9 mouse cellular contexts compared by ENCODE assay signal in genomic region chr11:19761694-19761976, GRCm38 (mm10).
DNase-seq lines count a peak whose midpoint lies in the region; ATAC-seq lines count a peak whose summit lies in the region.
"Had no signal": no experiment of that assay in that cellular context is flagged by ENCODE, and none has a peak within 500 bp of the region (broad histone marks: within the 10 kb centered on the region; RNA-seq: fewer than 3 reads in every experiment).

No protein-coding gene starts in this region.

- no peaks in the 10 kb centered on the region for H3K4me1 ChIP-seq in heart, embryonic 15.5 days (replicated peaks)
- peaks cover 30% of the 10 kb centered on the region for H3K4me1 ChIP-seq in hindbrain, embryonic 13.5 days (replicated peaks)

- no peak overlapping the region for H3K4me2 ChIP-seq in heart, embryonic 15.5 days
- no peak overlapping the region for H3K4me2 ChIP-seq in hindbrain, embryonic 13.5 days

- no peak overlapping the region for H3K9ac ChIP-seq in heart, embryonic 15.5 days
- peak overlapping the region; percentile 43 for H3K9ac ChIP-seq in hindbrain, embryonic 13.5 days

- H3K4me3 ChIP-seq in heart, embryonic 15.5 days, result no peak overlapping the region
- no peak overlapping the region for H3K4me3 ChIP-seq in hindbrain, embryonic 13.5 days

- ATAC-seq in heart, embryonic 15.5 days (replicated peaks; ENCODE audit: insufficient number of reproducible peaks, insufficient read depth, low FRiP score, low read depth), result 0 out of 2 replicates have a peak, but pooled peaks have one; percentile 22
- ATAC-seq in hindbrain, embryonic 13.5 days (ENCODE audit: low FRiP score), result peak; percentile 76
- ATAC-seq: intestine, postnatal 0 days had no signal

- H3K9me3 ChIP-seq in heart, embryonic 15.5 days (replicated peaks), result no peaks in the 10 kb centered on the region
- H3K9me3 ChIP-seq in hindbrain, embryonic 13.5 days, result no peaks in the 10 kb centered on the region

- no peaks in the 10 kb centered on the region for H3K36me3 ChIP-seq in heart, embryonic 15.5 days
- no peaks in the 10 kb centered on the region for H3K36me3 ChIP-seq in hindbrain, embryonic 13.5 days

- DNase-seq in heart, adult 8-10 months (ENCODE audit: low spot score), result no peak
- peak; percentile 40 to 58 for DNase-seq in right cerebral cortex, postnatal 10 days (ENCODE audit: low spot score in 2 of 2)
- DNase-seq in right cerebral cortex, postnatal 36 days (ENCODE audit: low spot score in 2 of 2), result no peak
- peak; percentile 58 for DNase-seq in testis, postnatal 10 days (ENCODE audit: low spot score)
- no peak for DNase-seq in thymus, postnatal 25 days
- DNase-seq in gastrocnemius, postnatal 25 days, result no peak

- WGBS in heart, embryonic 15.5 days, result 40% methylated on average over 4 of the region's 4 CpGs
- WGBS in hindbrain, embryonic 13.5 days, result 36% methylated on average over 4 of the region's 4 CpGs

- no peak overlapping the region for H3K27ac ChIP-seq in heart, embryonic 15.5 days
- H3K27ac ChIP-seq in hindbrain, embryonic 13.5 days, result peak overlapping the region; percentile 23; the same call in 1 of the 2 replicates

- H3K27me3 ChIP-seq in heart, embryonic 15.5 days, result no peaks in the 10 kb centered on the region
- H3K27me3 ChIP-seq in hindbrain, embryonic 13.5 days, result no peaks in the 10 kb centered on the region

Comparison
In these comparisons a context has a peak if more than half of its experiments do, and no peak if none do; other contexts are left out.
1. DNase-seq: peak in right cerebral cortex, postnatal 10 days (2 of 2) and testis, postnatal 10 days (single experiment); none in heart, adult 8-10 months (single experiment), right cerebral cortex, postnatal 36 days (0 of 2), thymus, postnatal 25 days (single experiment) and gastrocnemius, postnatal 25 days (single experiment).